ENCODE assay signal across 8 mouse cellular contexts in genomic region chr11:84068191-84069033, GRCm38 (mm10). TPM values are rescaled to one million over a fixed set of nuclear protein-coding genes. Genes with fewer than 3 reads are reported as not detected.
A peak's percentile ranks its signal among the peaks of the same experiment; 100 is the strongest.
DNase-seq lines count a peak whose midpoint lies in the region; ATAC-seq and TF ChIP-seq lines count a peak whose summit lies in the region.

No protein-coding gene starts in this region.

- H3K9ac ChIP-seq in midbrain, postnatal 0 days (replicated peaks; ENCODE audit: low read length, poor library complexity, severe bottlenecking), result peak overlapping the region; percentile 47

- ATAC-seq in midbrain, postnatal 0 days (ENCODE audit: low FRiP score), result 0 out of 2 replicates have a peak, but pooled peaks have one; percentile 49

- 0 out of 2 replicates have a peak, but pooled peaks cover 2% of the 10 kb centered on the region for H3K4me1 ChIP-seq in midbrain, postnatal 0 days (ENCODE audit: insufficient read depth, low read length)

- H3K4me3 ChIP-seq in left cerebral cortex, adult 2 months, result peak overlapping the region; percentile 74
- H3K4me3 ChIP-seq in midbrain, postnatal 0 days (ENCODE audit: low read depth, low read length), result peak overlapping the region; percentile 65

- H3K9me3 ChIP-seq in midbrain, postnatal 0 days (ENCODE audit: low read length), result no peaks in the 10 kb centered on the region

- intact Hi-C loops in left cerebral cortex, adult 2 months (cut with DNase I), result no loop called here

- 2% methylated on average over 47 of the region's 63 CpGs for whole genome bisulfite sequencing in midbrain, postnatal 0 days

- no peak for TF ChIP-seq CTCF in left cerebral cortex, adult 2 months (IDR thresholded peaks at IDR 0.05)
- TF ChIP-seq CTCF in midbrain, postnatal 0 days (IDR thresholded peaks at IDR 0.05), result no peak

- H3K27me3 ChIP-seq in midbrain, postnatal 0 days (ENCODE audit: insufficient read depth, low read length), result peaks cover 8% of the 10 kb centered on the region; the same call in 1 of the 2 replicates

- H3K4me2 ChIP-seq in midbrain, postnatal 0 days (ENCODE audit: low read depth, low read length, poor library complexity, severe bottlenecking), result peak overlapping the region; percentile 94

- peak overlapping the region; percentile 95 for H3K27ac ChIP-seq in left cerebral cortex, adult 2 months
- no peak overlapping the region for H3K27ac ChIP-seq in midbrain, postnatal 0 days (ENCODE audit: low read depth, low read length)

- H3K36me3 ChIP-seq in midbrain, postnatal 0 days (ENCODE audit: insufficient read depth, low read length), result no peaks in the 10 kb centered on the region

- DNase-seq in left cerebral cortex, adult 2 months (ENCODE audit: extremely low spot score in 1 of 2, low spot score in 2 of 2), result peak; percentile 68 to 72
- DNase-seq in left cerebral cortex, adult 11 months (ENCODE audit: low spot score), result no peak
- DNase-seq in cerebellum, adult 18-20 months, result peak; percentile 67 to 91
- DNase-seq in gastrocnemius, adult 18-20 months (ENCODE audit: low spot score), result peak; percentile 36
- DNase-seq in induced T-regulatory cell, adult 2 months (ENCODE audit: low read depth), result peak; percentile 80
- DNase-seq in liver, result peak; percentile 28
- DNase-seq in midbrain, postnatal 0 days (ENCODE audit: low spot score), result peak; percentile 66
- peak; percentile 63 for DNase-seq in testis, postnatal 10 days (ENCODE audit: low spot score)

RNA-seq across cellular contexts. Expression of gene Dusp14, which starts 0.6 kb away (rescaled TPM):
- 10 to 100 TPM; 80.7 to 92.7 TPM for total RNA-seq in left cerebral cortex, adult 2 months (2021)
- 1 to 10 TPM; 6.0 to 7.7 TPM for total RNA-seq in gastrocnemius, adult 18-20 months (2021)
- 9.1 and 18.1 TPM in 2 replicates for total RNA-seq in midbrain, postnatal 0 days (2014; rRNA removed)
- 8.8 and 8.9 TPM in 2 replicates for polyA plus RNA-seq in midbrain, postnatal 0 days (2015; fragmentation: Nextera tagmentation; extraction: Ambion mirVana)
